Mouse (Mus musculus) CH12F3 (cell line): ENCODE data around the gene Psmb2.

Source experiments
- in situ Hi-C: fragments of 300-500 bp; cut with MboI; formaldehyde crosslinking; loops from 2 replicates; pipeline ENCODE4 v1.14.3; 2020; ENCODE audit warnings: low sequenced_read_pairs

The Psmb2 gene

GRCm38 (mm10) chr4:126707439-126707826, 30.0 kb downstream of the Psmb2 start:
- in situ Hi-C loops = no loop called here

- in situ Hi-C loops = loop anchor here (10.0 kb wide), 1 partner anchor 127 kb away; the partner anchor contains the start of gene 5730409E04Rik
These were observed 54.7 kb downstream of the Psmb2 start for GRCm38 (mm10) chr4:126732111-126732510.

GRCm38 (mm10) chr4:126732531-126733380, 55.3 kb downstream of the Psmb2 start:
- in situ Hi-C loops = loop anchor here (10.0 kb wide), 1 partner anchor 128 kb away; the partner anchor contains the start of gene 5730409E04Rik

GRCm38 (mm10) chr4:126734001-126734603, 56.7 kb downstream of the Psmb2 start:
- in situ Hi-C loops = loop anchor here (10.0 kb wide), 1 partner anchor 129 kb away; the partner anchor contains the start of gene 5730409E04Rik

DNA sequence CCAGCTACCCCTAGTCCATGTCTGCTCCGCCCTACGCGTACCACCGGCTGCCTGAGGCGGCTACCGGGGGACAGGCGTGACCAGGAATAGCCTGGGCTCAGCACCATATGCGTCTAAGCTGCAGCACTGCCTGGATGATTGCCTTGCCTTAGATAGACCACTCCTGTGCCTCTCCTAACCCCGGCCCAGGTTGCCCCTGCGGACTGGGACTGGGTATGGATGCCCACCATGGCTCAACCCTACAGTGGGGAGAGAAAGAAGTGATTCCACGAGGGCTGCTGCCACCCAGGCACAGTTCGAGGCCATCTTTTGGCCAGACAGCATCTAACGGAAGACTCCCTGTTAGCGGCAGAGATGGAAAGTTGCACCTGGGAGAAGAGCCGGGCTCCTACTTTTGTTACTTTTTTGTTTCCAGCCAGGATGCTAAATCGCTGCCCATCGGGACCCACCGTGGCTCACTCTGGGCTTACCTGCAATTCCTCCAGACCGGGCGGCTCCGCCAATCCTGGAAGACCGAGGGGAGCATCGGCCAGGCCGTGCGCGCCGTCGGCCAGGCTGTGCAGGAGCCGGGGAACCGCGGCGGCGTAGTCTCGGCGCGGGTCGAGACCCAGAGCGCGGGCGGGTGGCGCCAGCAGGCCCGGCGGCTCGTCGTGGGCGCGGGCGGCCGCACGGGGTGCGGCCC, 57.4 kb downstream of the Psmb2 start:
- in situ Hi-C loops = loop anchor here (10.0 kb wide), 1 partner anchor 130 kb away; the partner anchor contains the start of gene 5730409E04Rik

DNA sequence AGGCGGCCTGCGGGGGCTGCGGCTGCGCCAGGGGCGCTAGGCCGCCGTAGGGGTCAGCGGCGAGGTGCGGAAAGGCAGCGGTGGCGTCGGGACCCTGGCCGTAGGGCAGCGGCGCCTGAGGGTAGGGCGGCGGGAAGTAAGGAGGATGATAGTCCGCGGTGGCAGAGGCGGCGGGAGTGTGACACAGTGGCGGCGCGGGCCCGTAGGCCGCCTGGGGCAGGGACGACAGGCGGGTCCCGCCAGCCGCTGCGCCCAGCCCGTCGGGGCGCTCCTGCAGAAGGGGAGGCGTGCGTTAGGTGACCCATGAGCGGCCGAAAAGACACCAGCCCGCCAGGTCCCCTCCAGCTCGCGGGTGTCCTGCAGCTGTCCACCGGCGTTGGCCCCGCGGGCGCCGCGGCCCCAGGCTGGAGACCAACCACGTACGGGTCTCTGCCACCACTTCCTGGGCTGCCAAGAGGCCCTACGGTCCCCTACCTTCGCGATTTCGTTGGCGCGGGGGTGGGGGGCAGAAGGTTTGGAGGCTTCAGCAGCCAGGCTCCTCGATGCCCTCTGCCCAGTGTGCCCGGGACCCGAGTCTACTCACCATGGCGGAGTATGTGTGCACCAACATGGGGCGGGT, 58.1 kb downstream of the Psmb2 start:
- in situ Hi-C loops = loop anchor here (10.0 kb wide), 1 partner anchor 131 kb away; the partner anchor contains the start of gene 5730409E04Rik

GRCm38 (mm10) chr4:126736001-126736414, 58.6 kb downstream of the Psmb2 start, which contains the start of gene Tfap2e:
Gene Tfap2e (minus strand): TSS chr4:126736240.
- in situ Hi-C loops = loop anchor here (10.0 kb wide), 1 partner anchor 131 kb away; the partner anchor contains the start of gene 5730409E04Rik

DNA sequence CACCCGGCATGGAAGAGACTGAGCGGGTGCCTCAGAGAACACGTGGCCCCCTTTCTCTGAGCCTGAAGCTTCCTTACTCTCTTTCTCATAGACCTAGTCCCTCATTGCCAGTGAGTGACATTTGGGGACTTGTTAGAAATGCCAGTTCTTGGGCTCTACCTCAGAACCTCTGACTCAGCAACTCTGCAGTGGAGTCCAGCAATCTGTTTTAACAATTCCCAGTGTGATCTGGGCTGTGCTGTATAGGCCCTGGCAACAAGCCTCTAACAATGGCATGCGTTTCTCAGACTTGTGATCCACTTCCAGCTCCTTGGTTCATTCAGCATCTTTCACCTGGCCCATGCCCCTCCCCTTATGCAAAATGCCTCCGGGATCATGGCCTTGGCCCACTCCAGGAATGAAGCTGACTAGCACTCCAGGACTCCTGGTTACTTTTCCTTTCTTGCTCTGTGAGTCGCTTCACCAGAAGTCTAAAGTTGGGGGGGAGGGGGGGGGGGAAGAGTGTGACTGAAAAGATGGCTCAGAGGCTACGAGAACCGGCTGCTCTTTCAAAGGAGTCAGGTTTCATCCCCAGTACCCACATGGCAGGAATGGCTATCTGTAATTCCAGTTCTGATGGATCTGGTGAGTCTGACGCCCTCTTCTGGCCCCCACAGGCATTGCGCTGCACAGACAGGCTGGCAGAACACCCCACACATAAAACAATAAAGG, 62.7 kb downstream of the Psmb2 start:
- in situ Hi-C loops = loop anchor here (10.0 kb wide), 1 partner anchor 135 kb away; the partner anchor contains the start of gene 5730409E04Rik

DNA sequence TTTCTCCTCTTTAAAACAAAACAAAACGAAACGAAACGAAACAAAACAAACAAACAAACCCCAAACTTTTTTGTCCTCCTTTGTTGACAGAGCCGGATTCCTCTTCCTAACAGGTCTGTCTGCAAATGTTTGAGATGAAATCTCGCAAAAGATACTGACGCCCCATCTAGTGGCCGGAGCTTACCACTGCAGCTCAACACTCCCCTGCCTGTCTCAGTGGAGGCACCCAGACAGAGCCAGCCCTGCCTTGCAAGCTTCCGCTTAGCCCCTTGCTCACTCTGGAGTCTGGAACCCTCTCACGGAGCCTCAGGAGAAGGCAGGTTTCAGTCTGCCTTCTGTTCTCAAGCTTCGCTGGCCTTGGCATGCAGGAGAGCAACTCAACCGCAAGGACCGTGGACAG, 64.0 kb downstream of the Psmb2 start:
- in situ Hi-C loops = no loop called here

DNA sequence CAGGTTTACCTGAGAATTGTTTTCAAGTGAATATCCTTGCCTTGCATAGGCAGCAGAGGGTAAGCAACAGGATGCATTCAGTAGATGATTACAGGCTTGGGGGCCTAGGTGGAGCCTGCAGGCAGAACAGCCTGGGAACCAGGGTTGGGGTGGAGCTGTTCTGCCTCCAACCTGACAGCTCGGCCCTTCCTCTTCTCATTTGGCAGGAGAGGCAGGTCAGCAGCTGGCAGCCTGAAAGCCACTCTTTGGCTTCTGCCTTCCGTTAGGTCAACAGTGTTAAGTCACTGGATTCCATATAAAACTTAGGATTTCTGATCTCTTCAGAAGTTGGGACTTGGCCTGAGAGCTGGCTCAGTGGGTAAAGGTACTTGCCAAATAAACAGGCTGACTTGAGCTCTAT, 65.5 kb downstream of the Psmb2 start:
- in situ Hi-C loops = no loop called here

GRCm38 (mm10) chr4:126743713-126744112, 66.3 kb downstream of the Psmb2 start:
- in situ Hi-C loops = no loop called here

DNA sequence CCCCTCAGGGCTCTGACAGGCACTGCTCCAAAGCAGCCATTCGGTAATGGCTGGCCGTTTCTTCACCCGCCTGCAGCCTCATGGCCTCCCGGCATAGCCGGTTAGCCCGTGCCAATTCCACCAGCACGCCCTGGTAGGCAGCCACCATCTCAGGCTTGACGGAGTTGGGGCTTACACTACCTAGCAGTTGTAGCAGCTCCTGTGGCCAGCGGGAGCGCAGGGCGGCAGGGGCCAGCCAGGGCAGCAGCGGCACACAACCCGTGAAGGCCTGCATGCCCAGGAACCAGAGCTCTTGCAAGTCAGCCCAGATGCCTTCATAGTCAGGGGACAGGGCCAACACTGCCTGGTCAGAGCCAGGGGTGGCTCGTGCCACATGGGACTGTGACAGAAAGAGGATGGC, 67.4 kb downstream of the Psmb2 start:
- in situ Hi-C loops = no loop called here

GRCm38 (mm10) chr4:126745506-126746193, 68.2 kb downstream of the Psmb2 start:
- in situ Hi-C loops = no loop called here

DNA sequence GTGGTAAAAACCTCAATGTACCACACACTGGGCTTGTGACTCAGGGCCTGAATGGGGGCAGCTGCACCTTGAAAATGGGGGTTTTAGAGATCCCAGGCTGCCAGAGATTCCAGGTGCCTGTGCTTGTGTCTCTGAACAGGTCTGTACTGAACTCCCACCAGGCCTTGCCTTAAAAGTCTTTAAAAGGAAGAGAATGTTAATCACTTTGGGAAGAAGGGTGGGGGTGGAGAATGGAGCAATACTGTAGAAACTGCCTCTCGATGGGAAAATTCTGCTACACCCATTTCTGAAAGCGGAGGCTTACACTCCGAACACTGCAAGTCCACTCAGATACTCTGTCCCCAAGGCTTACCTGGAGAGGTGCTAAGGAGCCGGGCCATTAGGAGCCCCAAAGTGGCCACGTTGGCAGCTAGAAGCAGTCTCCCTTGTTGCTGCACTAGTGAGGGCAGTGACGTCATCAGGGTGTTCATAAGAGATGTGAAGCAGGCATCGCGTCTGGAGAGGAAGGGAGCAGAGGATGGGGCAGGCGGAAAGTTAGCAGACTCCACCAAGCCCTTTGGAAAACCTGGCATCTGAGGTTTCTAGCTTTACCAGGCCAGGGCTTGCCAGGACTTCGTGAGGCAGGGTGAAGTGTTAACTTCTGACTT, 68.9 kb downstream of the Psmb2 start:
- in situ Hi-C loops = no loop called here

DNA sequence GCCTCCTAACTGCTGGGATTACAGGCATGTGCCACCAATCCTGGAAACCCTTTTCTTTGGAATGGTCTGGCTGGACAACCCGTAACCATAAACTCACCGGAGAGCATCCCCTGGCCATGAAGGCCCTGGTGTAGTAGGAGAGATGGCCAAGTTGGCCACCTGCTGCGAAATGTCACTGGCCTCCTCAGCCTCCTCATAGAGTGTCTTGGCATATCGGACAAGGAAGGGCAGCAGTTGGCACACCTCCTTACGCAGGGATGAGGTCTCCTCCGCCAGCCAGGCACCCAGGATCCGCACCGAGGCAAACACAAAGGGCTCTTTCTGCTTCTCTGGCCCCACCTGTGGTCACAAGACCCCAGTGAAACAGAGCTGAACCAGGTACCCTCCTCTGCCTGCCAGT, 71.0 kb downstream of the Psmb2 start:
- in situ Hi-C loops = no loop called here

- in situ Hi-C loops = no loop called here
These were observed 72.1 kb downstream of the Psmb2 start for GRCm38 (mm10) chr4:126749553-126749952.

DNA sequence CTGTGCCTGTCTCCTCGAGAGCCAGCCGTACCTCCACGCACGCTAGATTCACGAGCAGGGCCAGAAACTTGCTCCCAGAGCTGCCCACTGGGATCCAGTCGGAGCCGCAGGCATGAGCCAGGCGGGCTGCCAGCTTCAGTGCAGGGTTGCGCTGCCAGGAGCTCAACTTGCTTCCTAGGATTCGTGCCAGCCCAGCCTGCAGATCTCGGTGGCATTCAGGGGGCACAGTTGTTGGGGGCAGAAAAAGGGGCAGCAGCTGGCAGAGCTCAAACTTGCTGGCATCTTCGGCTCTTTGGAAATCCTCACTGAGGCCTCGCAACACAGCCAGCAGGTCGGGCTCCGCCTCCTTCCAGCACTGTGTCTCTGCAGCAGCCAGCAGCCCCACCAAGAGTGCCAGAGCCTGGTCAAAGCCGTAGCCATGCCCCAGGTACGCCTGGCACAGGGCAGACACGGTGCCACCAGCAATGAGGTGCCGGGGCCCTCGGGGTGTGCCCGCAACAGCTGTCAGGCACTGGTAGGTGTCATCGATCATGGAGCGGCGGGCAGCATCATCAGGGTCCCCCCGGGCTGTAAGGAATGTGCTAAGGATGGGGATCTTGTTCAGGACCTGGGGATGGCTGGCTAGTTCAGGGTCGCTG, 72.7 kb downstream of the Psmb2 start:
- in situ Hi-C loops = no loop called here

DNA sequence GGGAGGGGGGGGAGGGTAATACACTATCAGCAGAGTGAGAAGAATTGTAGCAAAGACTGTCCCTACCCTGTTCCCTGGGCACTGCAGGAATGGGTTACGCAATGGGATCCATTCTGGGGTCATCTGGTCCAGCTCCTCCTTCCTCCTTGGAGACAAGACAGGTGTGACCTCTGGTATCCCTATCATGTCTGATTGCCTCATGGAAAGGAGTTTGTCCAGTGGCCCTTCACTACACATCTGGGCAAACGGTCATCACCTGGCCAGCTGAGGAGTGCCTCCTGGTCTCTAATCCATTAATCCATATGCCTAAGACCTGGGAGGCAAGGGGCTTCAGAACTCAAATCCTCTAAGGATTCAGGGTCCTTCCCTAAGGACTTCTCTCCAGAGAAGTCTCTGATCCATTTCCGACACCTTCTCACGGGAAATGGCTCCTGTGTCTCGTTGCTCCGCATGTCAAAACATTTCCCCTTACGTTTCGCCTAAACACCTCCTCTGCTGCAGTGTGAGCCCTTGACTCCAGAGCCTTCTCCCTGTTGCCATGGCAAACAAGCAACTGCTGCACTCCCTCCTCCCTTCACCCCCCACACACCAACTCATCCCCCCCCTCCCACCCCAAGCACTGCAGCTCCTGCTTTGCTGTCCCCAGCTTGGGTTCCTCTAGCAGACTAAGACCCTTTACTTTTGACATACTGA, 73.6 kb downstream of the Psmb2 start:
- in situ Hi-C loops = no loop called here
